Mouse (Mus musculus): ENCODE data around the gene Chil5. TPM values are rescaled to one million over a fixed set of nuclear protein-coding genes. Genes with fewer than 3 reads are reported as not detected.
A peak's percentile ranks its signal among the peaks of the same experiment; 100 is the strongest.
"Not testable (repeated sequence)": the region's sequence is repeated elsewhere in the genome, so short reads cannot be mapped to it uniquely, and the experiment has no call there.

Chil5 gene
- polyA plus RNA-seq, 1 experiment from 2014 or later: not detected

DNA sequence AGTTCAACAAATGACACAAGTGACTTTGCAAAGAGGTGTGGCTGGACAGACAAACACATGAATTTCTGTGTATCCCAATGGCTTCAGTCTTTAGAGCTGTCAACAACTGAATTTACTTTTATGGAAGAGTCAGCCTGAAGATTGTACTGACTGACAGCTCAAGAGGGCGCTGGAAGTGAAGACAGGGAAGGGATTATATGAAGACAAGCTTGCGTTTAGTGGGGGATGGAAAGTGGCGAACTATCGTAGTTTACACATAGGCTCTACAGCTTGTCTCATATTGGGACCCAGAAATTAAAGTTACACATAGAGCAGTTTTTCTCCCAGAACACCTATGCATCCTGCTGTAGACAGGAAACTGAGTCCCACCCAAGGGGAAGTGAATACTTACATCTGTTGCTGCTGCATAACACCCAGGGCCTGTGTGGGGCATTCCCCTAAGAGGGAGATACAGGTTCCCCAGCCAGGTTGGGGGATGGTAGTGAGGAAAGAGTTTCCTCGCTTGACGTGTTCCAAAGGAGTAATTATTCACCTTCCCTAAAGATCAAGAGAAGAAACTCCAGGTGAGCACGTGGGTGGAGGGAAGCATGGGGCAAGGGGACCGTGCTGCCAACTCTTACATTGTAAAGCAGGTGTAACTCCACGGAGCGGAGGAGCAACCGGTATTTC, 31.8 kb downstream of the Chil5 start:
- WGBS: 18% methylated on average over 11 of the region's 11 CpGs
- Histone ChIP-seq H3K27me3 (replicated peaks) (no peaks in the 10 kb centered on the region), H3K4me2 (peak overlapping the region; percentile 16), H3K27ac (no peak overlapping the region), H3K4me3 (replicated peaks) (0 out of 2 replicates have a peak overlapping the region, but pooled peaks have one; percentile 5), H3K36me3 (no peaks in the 10 kb centered on the region), H3K9ac (no peak overlapping the region), H3K9me3 (no peaks in the 10 kb centered on the region), H3K4me1 (no peaks in the 10 kb centered on the region; the same call in 1 of the 2 replicates)
- peak; percentile 39; the same call in 1 of the 2 replicates for ATAC-seq (ENCODE audit: insufficient read depth, low FRiP score, low read depth)

DNA sequence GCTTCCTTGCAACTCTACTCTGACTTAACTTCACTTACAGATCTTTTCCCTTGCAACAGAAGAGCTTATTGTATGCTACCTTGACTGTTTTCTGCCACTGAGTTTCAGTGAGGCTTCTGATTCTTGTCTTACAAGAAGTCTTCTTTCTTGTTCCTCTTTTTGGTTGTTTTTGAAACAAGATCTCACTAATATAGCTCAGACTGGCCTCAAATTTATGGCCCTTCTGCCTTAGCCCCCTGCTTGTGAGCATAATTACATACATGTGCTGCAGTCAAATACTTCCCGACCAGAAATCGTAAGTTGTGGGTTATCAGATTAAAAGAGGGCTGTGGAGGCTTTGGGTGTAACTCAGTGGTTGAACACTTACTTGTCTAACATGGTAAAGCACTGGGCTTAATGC, 37.9 kb downstream of the Chil5 start:
- no peak overlapping the region for H3K4me2 ChIP-seq
- ATAC-seq (ENCODE audit: insufficient read depth, low FRiP score, low read depth): no peak

DNA sequence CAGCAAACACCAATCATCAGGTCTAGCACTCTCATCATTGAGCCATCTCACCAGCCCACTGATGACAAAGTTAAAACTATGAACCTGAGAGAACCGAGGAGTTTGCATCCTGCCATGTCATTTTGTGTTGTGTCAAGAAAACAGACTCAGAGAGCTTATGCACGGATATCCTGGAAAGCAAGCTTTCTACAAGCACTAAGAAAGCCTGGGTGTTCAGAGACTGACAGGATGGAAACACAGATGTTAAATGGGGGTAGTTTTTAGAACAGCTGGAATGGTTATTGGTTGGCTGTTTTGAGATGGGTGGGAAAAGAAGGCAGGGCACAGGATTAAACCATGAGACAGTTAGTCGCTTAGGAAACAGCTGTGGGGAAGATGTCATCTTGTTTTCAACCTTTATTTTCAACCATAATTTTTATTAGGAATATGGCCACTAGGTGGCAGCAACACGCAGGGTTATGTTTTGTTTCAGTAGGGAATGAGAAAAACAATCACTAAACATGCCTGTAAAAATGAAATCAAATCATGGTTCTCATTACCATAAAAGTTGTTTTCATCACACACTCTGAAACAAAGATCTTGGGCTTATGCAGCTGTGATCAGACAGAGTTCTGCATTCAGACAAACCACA, 40.8 kb downstream of the Chil5 start:
- no peak for ATAC-seq (ENCODE audit: insufficient read depth, low FRiP score, low read depth)
- Histone ChIP-seq H3K4me2 (no peak overlapping the region), H3K27me3 (replicated peaks) (no peaks in the 10 kb centered on the region), H3K27ac (no peak overlapping the region), H3K9ac (no peak overlapping the region), H3K9me3 (no peaks in the 10 kb centered on the region), H3K36me3 (no peaks in the 10 kb centered on the region), H3K4me3 (replicated peaks) (no peak overlapping the region), H3K4me1 (no peaks in the 10 kb centered on the region)
- WGBS: 19% methylated on average over 4 of the region's 4 CpGs

More for the DNA sequence above, 37.9 kb downstream of the Chil5 start:
- H3K27ac ChIP-seq: no peak overlapping the region
- H3K9ac ChIP-seq: no peak overlapping the region
- H3K4me3 ChIP-seq (replicated peaks): no peak overlapping the region
- no peaks in the 10 kb centered on the region for H3K36me3 ChIP-seq
- H3K4me1 ChIP-seq: no peaks in the 10 kb centered on the region
- 52% methylated on average over 2 of the region's 2 CpGs for WGBS
- no peaks in the 10 kb centered on the region for H3K9me3 ChIP-seq
- H3K27me3 ChIP-seq (replicated peaks): no peaks in the 10 kb centered on the region

DNA sequence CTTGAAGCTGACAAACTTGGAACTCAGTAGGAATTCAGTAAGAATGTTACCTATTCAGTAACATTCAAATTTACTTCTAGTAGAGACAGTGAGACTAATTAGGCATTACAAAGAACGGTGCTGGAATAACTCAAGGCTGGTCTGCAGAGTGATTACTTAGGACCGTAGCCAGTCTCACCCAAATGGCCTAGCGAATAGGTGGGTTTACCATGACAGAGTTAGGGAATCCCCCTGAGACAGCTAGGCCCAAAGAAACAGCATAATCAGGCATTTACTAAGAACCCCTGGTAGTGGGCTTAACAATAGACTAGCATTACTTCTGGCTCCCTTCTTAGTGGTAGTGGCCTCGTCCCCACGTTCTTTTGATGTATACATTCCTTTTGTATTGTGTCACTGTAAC, 43.0 kb downstream of the Chil5 start:
- not testable (repeated sequence) for H3K9ac ChIP-seq; H3K4me1 ChIP-seq; H3K4me3 ChIP-seq (replicated peaks); H3K27ac ChIP-seq; H3K36me3 ChIP-seq; H3K9me3 ChIP-seq; ATAC-seq (ENCODE audit: insufficient read depth, low FRiP score, low read depth); H3K4me2 ChIP-seq; H3K27me3 ChIP-seq (replicated peaks)
- 57% methylated on average over 5 of the region's 5 CpGs for WGBS

DNA sequence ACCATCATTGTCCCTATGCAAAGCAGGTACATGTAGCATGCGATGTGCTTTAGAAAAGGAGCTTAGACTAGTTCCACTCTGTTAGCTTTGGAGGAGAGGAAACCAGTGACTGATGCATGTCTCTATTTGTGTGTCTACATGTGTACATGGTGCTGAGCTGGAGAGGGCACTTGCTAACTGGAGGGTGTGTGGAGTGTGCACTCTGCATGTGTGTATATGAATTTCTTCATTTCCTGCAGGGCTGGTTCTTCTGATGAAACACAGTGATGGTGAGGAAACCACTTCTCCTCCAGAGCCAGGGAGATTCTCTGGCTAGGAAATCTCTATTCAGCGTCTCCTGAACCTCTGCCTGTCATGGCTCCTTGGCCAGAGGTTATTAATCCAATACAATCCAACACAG, 58.4 kb downstream of the Chil5 start:
- H3K27ac ChIP-seq: no peak overlapping the region
- no peaks in the 10 kb centered on the region for H3K4me1 ChIP-seq
- 89% methylated on average over 2 of the region's 2 CpGs for WGBS
- no peak overlapping the region for H3K4me2 ChIP-seq
- no peak overlapping the region for H3K4me3 ChIP-seq (replicated peaks)
- no peaks in the 10 kb centered on the region for H3K27me3 ChIP-seq (replicated peaks)
- H3K36me3 ChIP-seq: peaks cover 5% of the 10 kb centered on the region; the same call in 1 of the 2 replicates
- H3K9me3 ChIP-seq: no peaks in the 10 kb centered on the region
- ATAC-seq (ENCODE audit: insufficient read depth, low FRiP score, low read depth): no peak
- H3K9ac ChIP-seq: no peak overlapping the region

DNA sequence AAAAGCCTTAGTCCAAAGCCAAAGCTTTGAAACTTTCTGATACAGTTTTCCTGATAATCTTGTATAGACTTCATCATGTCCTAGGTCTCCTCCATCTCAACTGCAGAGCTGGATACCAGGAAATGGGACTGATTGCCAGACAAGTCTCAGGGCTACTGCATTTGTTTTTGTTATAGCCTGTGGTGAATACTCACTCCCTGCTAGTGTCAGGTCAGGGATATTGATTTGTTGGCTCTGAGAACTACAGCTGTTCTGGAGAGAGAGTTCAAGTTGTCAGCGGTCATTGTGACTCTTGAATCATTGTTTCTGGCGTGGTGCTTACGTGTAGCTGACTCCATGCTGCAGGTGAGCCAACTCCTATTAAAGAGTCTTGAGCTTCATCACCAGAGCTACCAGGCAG, 59.2 kb downstream of the Chil5 start, which contains the start of gene Ovgp1:
TSS of gene Ovgp1 (plus strand) at position 301 of the 400 bp plus-strand sequence.
- Histone ChIP-seq H3K9me3 (no peaks in the 10 kb centered on the region), H3K27ac (no peak within 1 kb of the TSS), H3K4me2 (no peak within 1 kb of the TSS), H3K9ac (no peak within 1 kb of the TSS), H3K36me3 (peaks cover 11% of the 10 kb centered on the region; the same call in 1 of the 2 replicates), H3K4me1 (no peaks in the 10 kb centered on the region), H3K4me3 (replicated peaks) (no peak within 1 kb of the TSS), H3K27me3 (replicated peaks) (no peaks in the 10 kb centered on the region)
- 64% methylated on average over 3 of the region's 3 CpGs for WGBS
- no peak for ATAC-seq (ENCODE audit: insufficient read depth, low FRiP score, low read depth)

DNA sequence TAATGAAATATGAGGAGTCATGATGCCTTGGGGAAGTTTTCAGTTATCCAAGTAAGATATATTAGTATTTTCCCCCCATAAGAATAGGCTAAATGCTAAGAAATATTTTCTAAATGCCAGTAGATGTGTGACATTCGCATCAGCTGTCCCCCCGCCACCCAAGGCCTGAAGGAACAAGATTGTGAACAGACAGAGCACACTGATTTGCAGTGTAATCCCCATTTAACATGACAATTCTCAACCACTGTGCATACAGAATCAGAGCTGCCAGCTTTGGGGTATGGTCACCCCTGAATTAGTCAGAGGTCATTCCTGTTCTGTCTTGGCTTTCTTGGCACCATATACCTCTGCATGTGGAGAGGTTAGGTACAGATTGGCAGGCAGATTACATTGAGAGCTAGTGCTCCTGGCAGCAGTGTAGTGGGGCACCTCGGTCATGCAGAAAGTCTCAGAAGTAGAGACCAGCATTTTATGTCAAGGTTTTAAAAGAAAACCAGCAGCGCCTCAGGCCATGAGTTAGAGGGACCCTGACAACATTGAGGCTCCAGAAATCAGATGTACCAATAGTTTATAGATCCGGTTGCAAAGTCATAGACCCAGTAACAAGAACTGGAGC, 60.7 kb downstream of the Chil5 start:
- H3K9me3 ChIP-seq: no peaks in the 10 kb centered on the region
- no peak for ATAC-seq (ENCODE audit: insufficient read depth, low FRiP score, low read depth)
- peaks cover 22% of the 10 kb centered on the region for H3K36me3 ChIP-seq
- H3K27me3 ChIP-seq (replicated peaks): no peaks in the 10 kb centered on the region
- no peak overlapping the region for H3K27ac ChIP-seq
- WGBS: 83% methylated on average over 5 of the region's 5 CpGs
- H3K4me3 ChIP-seq (replicated peaks): no peak overlapping the region
- no peaks in the 10 kb centered on the region for H3K4me1 ChIP-seq
- H3K9ac ChIP-seq: no peak overlapping the region
- H3K4me2 ChIP-seq: no peak overlapping the region

Other genes starting within 250 kb of the Chil5 start
- 141 and 146 TPM in 2 replicates for gene Rap1a, start 231.5 kb downstream of the Chil5 start, polyA plus RNA-seq (2015; fragmentation: Nextera tagmentation; extraction: Ambion mirVana)
- gene Adora3, start 162.0 kb downstream of the Chil5 start, polyA plus RNA-seq (2015; fragmentation: Nextera tagmentation; extraction: Ambion mirVana): 0.71 and 0.82 TPM in 2 replicates
- gene Tmigd3, start 161.9 kb downstream of the Chil5 start, polyA plus RNA-seq (2015; fragmentation: Nextera tagmentation; extraction: Ambion mirVana): 0.45 and 0.46 TPM in 2 replicates
- gene I830077J02Rik, start 100.2 kb downstream of the Chil5 start, polyA plus RNA-seq (2015; fragmentation: Nextera tagmentation; extraction: Ambion mirVana): 1.4 and 2.1 TPM in 2 replicates
- gene Wdr77, start 73.4 kb downstream of the Chil5 start, polyA plus RNA-seq (2015; fragmentation: Nextera tagmentation; extraction: Ambion mirVana): 118 and 125 TPM in 2 replicates
- gene Atp5f1, start 72.7 kb downstream of the Chil5 start, polyA plus RNA-seq (2015; fragmentation: Nextera tagmentation; extraction: Ambion mirVana): 479 and 520 TPM in 2 replicates
- gene Ovgp1, start 59.1 kb downstream of the Chil5 start, polyA plus RNA-seq (2015; fragmentation: Nextera tagmentation; extraction: Ambion mirVana): 0.86 and 1.2 TPM in 2 replicates
- 0.19 TPM in 1 of 2 replicates, not detected in the other for gene Pifo, start 18.2 kb downstream of the Chil5 start, polyA plus RNA-seq (2015; fragmentation: Nextera tagmentation; extraction: Ambion mirVana)
- gene Chia1, start 80.4 kb upstream of the Chil5 start, polyA plus RNA-seq (2015; fragmentation: Nextera tagmentation; extraction: Ambion mirVana): 0.10 and 0.24 TPM in 2 replicates
- gene Chil3, start 134.8 kb upstream of the Chil5 start, polyA plus RNA-seq (2015; fragmentation: Nextera tagmentation; extraction: Ambion mirVana): 1.0 and 1.3 TPM in 2 replicates
- gene Chil4, start 186.7 kb upstream of the Chil5 start, polyA plus RNA-seq (2015; fragmentation: Nextera tagmentation; extraction: Ambion mirVana): not detected in 2 replicates